Mouse (Mus musculus) ES-E14 (cell line): ENCODE results near the gene Lrrc28. TPM values are rescaled to one million over a fixed set of nuclear protein-coding genes. Genes with fewer than 3 reads are reported as not detected.
A peak's percentile ranks its signal among the peaks of the same experiment; 100 is the strongest.
"Not testable (repeated sequence)": the region's sequence is repeated elsewhere in the genome, so short reads cannot be mapped to it uniquely, and the experiment has no call there.

Experiments
- DNase-seq: peaks from one replicate; pipeline ENCODE4 v3.0.0-alpha.2; 2013; ENCODE audit warnings: low read depth, low spot score
- H3K27ac ChIP-seq: 2 replicates; pipeline ENCODE4 v1.5.1; 2012; ENCODE audit warnings: low read depth, mild to moderate bottlenecking, low read length, moderate library complexity, mixed read lengths; ENCODE audit not compliant: poor library complexity, insufficient read depth, severe bottlenecking
- H3K36me3 ChIP-seq: 2 replicates; pipeline ENCODE4 v1.6.1; 2012; ENCODE audit warnings: mild to moderate bottlenecking, low read length, moderate library complexity, mixed read lengths; ENCODE audit not compliant: control insufficient read depth, poor library complexity, insufficient read depth, severe bottlenecking
- H3K4me1 ChIP-seq, 2 experiments: fragments of 150-350 bp in 1 of 2; sonication (generic) in 1 of 2; 2 replicates each; pipeline ENCODE4 v1.6.1; 2012; ENCODE audit warnings: low read length in 2 of 2, mild to moderate bottlenecking in 1 of 2, mixed read lengths in 1 of 2; ENCODE audit not compliant: control insufficient read depth in 2 of 2, insufficient read depth in 2 of 2, poor library complexity in 1 of 2
- H3K4me3 ChIP-seq, 2 experiments: fragments of 150-350 bp in 1 of 2; sonication (generic) in 1 of 2; 2 replicates each; pipeline ENCODE4 v1.5.1; 2012; ENCODE audit warnings: low read length in 2 of 2, low read depth in 1 of 2, mild to moderate bottlenecking in 1 of 2, mixed read lengths in 1 of 2; ENCODE audit not compliant: insufficient read depth in 1 of 2, poor library complexity in 1 of 2, severe bottlenecking in 1 of 2
- H3K9ac ChIP-seq: 2 replicates; pipeline ENCODE4 v1.6.1; 2012; ENCODE audit warnings: low read depth, mild to moderate bottlenecking, low read length, mixed read lengths; ENCODE audit not compliant: poor library complexity, insufficient read depth, severe bottlenecking
- H3K9me3 ChIP-seq: fragments of 150-350 bp; sonication (generic); 2 replicates; pipeline ENCODE4 v1.6.1; 2012; ENCODE audit warnings: low read depth, mild to moderate bottlenecking, low read length; ENCODE audit not compliant: control insufficient read depth, insufficient read depth
- CHD2 ChIP-seq: IDR thresholded peaks from 2 replicates; pipeline ENCODE4 v1.6.1; 2014; ENCODE audit warnings: mild to moderate bottlenecking, low read depth, low read length, inconsistent platforms
- HCFC1 ChIP-seq: IDR thresholded peaks from 2 replicates; pipeline ENCODE4 v1.6.1; 2012; ENCODE audit warnings: low read length, inconsistent platforms, borderline replicate concordance; ENCODE audit not compliant: insufficient read depth
- MAFK ChIP-seq: IDR thresholded peaks from 2 replicates; pipeline ENCODE4 v1.6.1; 2014; ENCODE audit warnings: mild to moderate bottlenecking, low read depth, low read length, inconsistent platforms; ENCODE audit not compliant: insufficient read depth
- ZC3H11A ChIP-seq: IDR thresholded peaks from 2 replicates; pipeline ENCODE4 v1.6.1; 2012; ENCODE audit warnings: low read depth, mild to moderate bottlenecking, inconsistent platforms, low read length, borderline replicate concordance
- ZNF384 ChIP-seq: IDR thresholded peaks from 2 replicates; pipeline ENCODE4 v1.6.1; 2012; ENCODE audit warnings: low read depth, low read length, inconsistent platforms
- in situ Hi-C, 2 experiments: fragments of 600-800 bp; cut with MboI; formaldehyde crosslinking; loops; one replicate each; pipeline ENCODE4 v1.15.1; 2025; ENCODE audit warnings: low sequenced_read_pairs in 2 of 2, inconsistent platforms in 1 of 2; ENCODE audit not compliant: unreplicated experiment in 2 of 2
- total RNA-seq: library from RNA; depleted of rRNA; stranded (reverse); fragments of 300-350 nt; gene quantifications from 2 replicates; pipeline ENCODE4 v1.2.3, GENCODE M21; 2012

Lrrc28 gene
- total RNA-seq, 1 experiment = 25.0 TPM

GRCm38 (mm10) chr7:67528821-67529221 is 116.2 kb downstream of the Lrrc28 start:
- H3K36me3 ChIP-seq = peaks cover 5% of the 10 kb centered on the region; the same call in 1 of the 2 replicates
- in situ Hi-C loops = no loop called here
- TF ChIP-seq MAFK = no peak
- no peak for TF ChIP-seq HCFC1
- TF ChIP-seq CHD2 = no peak
- TF ChIP-seq ZC3H11A = no peak
- no peak for TF ChIP-seq ZNF384
- peak overlapping the region; percentile 52; the same call in 1 of the 2 replicates for H3K9ac ChIP-seq
- peaks cover 0 to 1% of the 10 kb centered on the region in 2 experiments; a peak in 1 of 4 replicates for H3K4me1 ChIP-seq
- peak overlapping the region; percentile 5 to 16; a peak in 2 of 4 replicates for H3K4me3 ChIP-seq
- H3K9me3 ChIP-seq = no peaks in the 10 kb centered on the region
- H3K27ac ChIP-seq = no peak overlapping the region
- DNase-seq = no peak

DNA sequence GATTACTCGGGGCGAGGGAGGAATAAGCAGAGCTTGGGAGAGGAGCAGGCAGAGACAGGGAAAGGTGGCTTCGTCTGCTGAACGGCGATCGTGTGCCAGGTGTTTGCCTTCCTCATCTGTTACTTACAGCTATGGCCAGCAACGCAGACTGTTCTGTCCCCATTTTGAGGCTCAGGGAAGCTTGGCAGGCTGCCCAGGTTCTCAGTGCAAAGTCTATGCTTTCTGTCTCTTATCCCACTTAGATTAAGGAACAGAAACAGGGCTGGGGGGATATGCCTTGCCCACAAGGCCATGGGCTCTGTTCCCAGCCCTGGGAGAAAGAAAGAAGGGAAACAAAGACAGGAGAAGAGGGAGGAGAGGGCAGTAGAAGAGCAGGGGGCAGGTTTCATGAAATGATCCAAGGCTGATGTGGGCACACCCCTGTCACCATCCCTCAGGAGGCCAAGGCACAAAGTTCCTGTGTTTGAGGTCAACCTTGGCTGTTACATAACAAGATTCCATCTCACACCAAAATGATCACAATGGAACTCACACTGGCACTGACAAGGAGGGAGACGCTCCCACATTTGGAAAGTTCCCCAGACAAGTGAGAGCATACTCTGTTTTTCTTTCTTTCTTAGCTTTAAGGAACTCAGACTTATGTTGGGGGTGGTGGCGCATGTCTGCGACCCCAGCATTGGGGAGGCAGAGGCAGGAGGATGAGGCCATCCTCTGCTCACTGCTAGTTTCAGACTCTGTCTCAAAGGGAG is 116.8 kb downstream of the Lrrc28 start:
- peak overlapping the region in 1 of 2 experiments; percentile 16; a peak in 1 of 4 replicates for H3K4me3 ChIP-seq

DNA sequence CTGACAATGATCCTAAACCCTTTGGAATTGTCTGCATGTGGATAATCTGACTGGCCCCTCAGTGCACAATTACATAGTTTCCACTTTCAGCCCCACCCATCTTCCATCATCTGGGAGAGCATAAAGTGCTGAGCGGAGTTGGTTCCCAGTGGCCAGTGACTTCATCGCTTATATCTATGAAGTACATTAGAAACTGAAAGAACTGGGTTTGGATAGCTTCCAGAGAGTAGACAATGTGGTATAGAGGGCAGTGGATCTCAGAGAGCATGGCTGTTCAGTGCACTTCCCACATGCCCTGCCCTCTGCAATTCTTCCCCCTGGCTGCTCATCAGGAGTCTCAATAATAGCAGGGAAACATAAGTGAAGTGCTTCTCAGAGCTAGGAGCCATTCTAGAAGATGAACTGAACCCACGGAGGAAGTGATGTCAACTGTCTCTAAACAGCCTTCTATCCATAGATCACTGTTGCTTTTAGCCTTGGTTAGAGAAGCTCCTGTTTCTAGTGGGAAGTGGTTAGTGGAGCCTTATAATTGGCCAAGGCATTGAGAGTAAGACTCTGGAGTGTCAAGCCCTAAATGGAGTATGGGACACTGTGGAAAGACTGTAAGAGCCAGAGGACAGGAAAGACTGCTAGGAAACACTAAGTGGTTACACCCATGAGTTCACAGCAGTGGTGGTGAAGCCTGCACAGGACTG is 119.0 kb downstream of the Lrrc28 start:
- DNase-seq = no peak
- TF ChIP-seq ZC3H11A (no peak), HCFC1 (no peak), CHD2 (no peak), ZNF384 (no peak), MAFK (no peak)
- in situ Hi-C loops = no loop called here

More for the DNA sequence above, 116.8 kb downstream of the Lrrc28 start:
- in situ Hi-C loops = no loop called here
- H3K36me3 ChIP-seq = peaks cover 5% of the 10 kb centered on the region; the same call in 1 of the 2 replicates
- peaks cover 0 to 1% of the 10 kb centered on the region in 2 experiments; a peak in 1 of 4 replicates for H3K4me1 ChIP-seq
- H3K9ac ChIP-seq = peak overlapping the region; percentile 52; the same call in 1 of the 2 replicates
- H3K9me3 ChIP-seq = no peaks in the 10 kb centered on the region
- no peak overlapping the region for H3K27ac ChIP-seq
- TF ChIP-seq HCFC1 = no peak
- TF ChIP-seq MAFK = no peak
- TF ChIP-seq ZC3H11A = no peak
- no peak for TF ChIP-seq ZNF384
- no peak for TF ChIP-seq CHD2
- no peak for DNase-seq

DNA sequence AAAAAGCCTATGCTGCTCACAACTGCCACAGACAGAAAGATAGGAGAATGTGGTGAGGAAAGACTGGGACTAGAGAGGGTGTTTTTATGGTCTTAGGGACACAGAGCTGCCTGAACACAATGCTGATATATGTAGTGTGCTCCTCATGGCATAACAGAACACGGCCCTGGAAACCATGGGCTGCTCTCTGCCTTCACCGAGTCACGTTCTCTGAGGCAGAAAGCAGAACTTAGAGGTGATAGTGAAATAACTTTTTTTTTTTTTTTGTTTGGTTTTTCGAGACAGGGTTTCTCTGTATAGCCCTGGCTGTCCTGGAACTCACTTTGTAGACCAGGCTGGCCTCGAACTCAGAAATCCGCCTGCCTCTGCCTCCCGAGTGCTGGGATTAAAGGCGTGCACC is 121.0 kb downstream of the Lrrc28 start:
- DNase-seq, H3K27ac ChIP-seq, H3K36me3 ChIP-seq, in situ Hi-C loops, H3K9ac ChIP-seq, H3K4me3 ChIP-seq, H3K4me1 ChIP-seq, H3K9me3 ChIP-seq: not testable (repeated sequence)

More for the DNA sequence above, 119.0 kb downstream of the Lrrc28 start:
- Histone ChIP-seq H3K36me3 (peaks cover 5% of the 10 kb centered on the region; the same call in 1 of the 2 replicates), H3K4me3 (no peak overlapping the region), H3K9ac (no peak overlapping the region), H3K27ac (no peak overlapping the region), H3K9me3 (no peaks in the 10 kb centered on the region), H3K4me1 (peaks cover 0 to 1% of the 10 kb centered on the region in 2 experiments; a peak in 1 of 4 replicates)
